Mouse (Mus musculus): ENCODE measurements at regions not wholly inside any gene's neighbourhood (a gene's known extent, or its start where the extent isn't known, plus 50 kb on each side); places are given as distances from the start of the nearest gene placed in this dataset.

- in situ Hi-C loops (cut with MboI, MseI) = no loop called here
Measured at GRCm38 (mm10) chr7:136153621-136154020, 437.5 kb upstream of the Mki67 start.

- in situ Hi-C loops (cut with MboI, MseI) = no loop called here
Measured at GRCm38 (mm10) chr7:136159136-136159535, 443.0 kb upstream of the Mki67 start.

- in situ Hi-C loops (cut with MboI, MseI) = no loop called here
Measured at GRCm38 (mm10) chr7:136161526-136161925, 445.4 kb upstream of the Mki67 start.

GRCm38 (mm10) chr7:136164834-136165233 is 448.7 kb upstream of the Mki67 start:
- in situ Hi-C loops (cut with MboI, MseI) = no loop called here

GRCm38 (mm10) chr7:136169261-136169660 is 453.1 kb upstream of the Mki67 start:
- in situ Hi-C loops (cut with MboI, MseI) = no loop called here

GRCm38 (mm10) chr7:136176373-136176772 is 460.2 kb upstream of the Mki67 start:
- in situ Hi-C loops (cut with MboI, MseI) = no loop called here

- in situ Hi-C loops (cut with MboI, MseI) = no loop called here
Measured at GRCm38 (mm10) chr7:136180996-136181395, 464.8 kb upstream of the Mki67 start.

- in situ Hi-C loops (cut with MboI, MseI) = no loop called here
Measured at GRCm38 (mm10) chr7:136182101-136182500, 465.9 kb upstream of the Mki67 start.

GRCm38 (mm10) chr7:136196424-136197160 is 480.4 kb upstream of the Mki67 start:
- in situ Hi-C loops (cut with MboI, MseI) = no loop called here

GRCm38 (mm10) chr7:136208879-136209278 is 492.7 kb upstream of the Mki67 start:
- in situ Hi-C loops (cut with MboI, MseI) = no loop called here

- in situ Hi-C loops (cut with MboI, MseI) = no loop called here
Measured at GRCm38 (mm10) chr7:136209299-136210171, 493.4 kb upstream of the Mki67 start.

- in situ Hi-C loops (cut with MboI, MseI) = no loop called here
Measured at GRCm38 (mm10) chr7:136212492-136212891, 496.3 kb upstream of the Mki67 start.

- in situ Hi-C loops (cut with MboI, MseI) = no loop called here
Measured at GRCm38 (mm10) chr7:136213057-136213961, 497.1 kb upstream of the Mki67 start.

- in situ Hi-C loops (cut with MboI, MseI) = no loop called here
Measured at GRCm38 (mm10) chr7:136213962-136214308, 497.8 kb upstream of the Mki67 start.

GRCm38 (mm10) chr7:136214415-136214814 is 498.3 kb upstream of the Mki67 start:
- in situ Hi-C loops (cut with MboI, MseI) = no loop called here

GRCm38 (mm10) chr7:136216734-136217133 is 500.6 kb upstream of the Mki67 start:
- in situ Hi-C loops (cut with MboI, MseI) = no loop called here

- in situ Hi-C loops (cut with MboI, MseI) = loop anchor here (5.0 kb wide), 1 partner anchor 43 kb away; no protein-coding TSS in a partner anchor
Measured at GRCm38 (mm10) chr7:136219564-136220244, 503.5 kb upstream of the Mki67 start.

- in situ Hi-C loops (cut with MboI, MseI) = loop anchor here (5.0 kb wide), 1 partner anchor 42 kb away; no protein-coding TSS in a partner anchor
Measured at GRCm38 (mm10) chr7:136220245-136221167, 504.3 kb upstream of the Mki67 start.

- in situ Hi-C loops (cut with MboI, MseI) = loop anchor here (5.0 kb wide), 1 partner anchor 41 kb away; no protein-coding TSS in a partner anchor
Measured at GRCm38 (mm10) chr7:136221620-136222019, 505.5 kb upstream of the Mki67 start.

GRCm38 (mm10) chr7:136226031-136226430 is 509.9 kb upstream of the Mki67 start:
- in situ Hi-C loops (cut with MboI, MseI) = no loop called here
